Mouse (Mus musculus): ENCODE measurements around the gene Ppp1r36.

GRCm38 (mm10) chr12:76463391-76463790, 46.1 kb downstream of the Ppp1r36 start:
- TF ChIP-seq USF1 (IDR thresholded peaks at IDR 0.05; ENCODE audit: low read depth, low read length) = no peak
- TF ChIP-seq TCF12 (IDR thresholded peaks at IDR 0.05; ENCODE audit: low read depth, low read length) = peak; percentile 48; the same call in 1 of the 2 replicates
- no peak for TF ChIP-seq ZKSCAN1 (IDR thresholded peaks at IDR 0.05; ENCODE audit: borderline replicate concordance, low read depth, low read length)
- TF ChIP-seq CTCF (conservative IDR thresholded peaks at IDR 0.05 in 1 of 2, IDR thresholded peaks at IDR 0.05 in 1 of 2; ENCODE audit: low read depth in 2 of 2, low read length in 2 of 2) = no peak
- TF ChIP-seq ZNF384 (IDR thresholded peaks at IDR 0.05; ENCODE audit: low read depth, low read length) = no peak
- TF ChIP-seq JUND (conservative IDR thresholded peaks at IDR 0.05; ENCODE audit: low read depth, low read length) = peak; percentile 88
- TF ChIP-seq CHD1 (IDR thresholded peaks at IDR 0.05; ENCODE audit: low read depth, low read length) = no peak
- TF ChIP-seq MAFK (IDR thresholded peaks at IDR 0.05; ENCODE audit: insufficient replicate concordance, low read length) = 0 out of 2 replicates have a peak, but pooled peaks have one; percentile 33
- TF ChIP-seq ZMIZ1 (IDR thresholded peaks at IDR 0.05; ENCODE audit: low read depth, low read length) = no peak
- peak; percentile 31; the same call in 1 of the 2 replicates for TF ChIP-seq MXI1 (IDR thresholded peaks at IDR 0.05; ENCODE audit: low read depth, low read length)
- TF ChIP-seq EP300 (IDR thresholded peaks at IDR 0.05; ENCODE audit: low read length) = peak; percentile 80

Measured in CH12.LX (cell line).